Mouse (Mus musculus): ENCODE data around the gene Rps27a. TPM values are rescaled to one million over a fixed set of nuclear protein-coding genes. Genes with fewer than 3 reads are reported as not detected.

Gene Rps27a
- total and polyA plus RNA-seq, 3 experiments = 560 to 2,403 (median 1,339) TPM

- Histone ChIP-seq H3K4me1 (ENCODE audit: control insufficient read depth in 1 of 2, insufficient read depth in 2 of 2, low read length in 2 of 2) (no peaks in the 10 kb centered on the region), H3K36me3 (ENCODE audit: control insufficient read depth in 1 of 2, insufficient read depth in 2 of 2, low read length in 2 of 2) (no peaks in the 10 kb centered on the region), H3K27ac (ENCODE audit: control insufficient read depth, low read depth, low read length) (no peak overlapping the region), H3K27me3 (ENCODE audit: control insufficient read depth in 1 of 2, insufficient read depth in 2 of 2, low read length in 2 of 2) (no peaks in the 10 kb centered on the region), H3K9ac (ENCODE audit: control insufficient read depth, low read depth, low read length, poor library complexity, severe bottlenecking) (no peak overlapping the region), H3K4me3 (ENCODE audit: control insufficient read depth in 1 of 2, insufficient read depth in 1 of 2, low read depth in 2 of 2, low read length in 2 of 2) (no peak overlapping the region), H3K9me3 (replicated peaks; ENCODE audit: insufficient read depth, low read length) (no peaks in the 10 kb centered on the region), H3K79me2 (ENCODE audit: control insufficient read depth, insufficient read depth, low read length, poor library complexity) (no peaks in the 10 kb centered on the region)
- DNase-seq (ENCODE audit: low read depth, low spot score) = peak; percentile 67
- TF ChIP-seq ZC3H11A (IDR thresholded peaks at IDR 0.05; ENCODE audit: low read depth, low read length) (peak; percentile 90), POLR2AphosphoS2 (IDR thresholded peaks at IDR 0.05; ENCODE audit: low read length) (no peak), MXI1 (IDR thresholded peaks at IDR 0.05; ENCODE audit: low read depth, low read length) (peak; percentile 18; the same call in 1 of the 2 replicates), RAD21 (IDR thresholded peaks at IDR 0.05; ENCODE audit: low read depth, low read length) (peak; percentile 92), MYC (IDR thresholded peaks at IDR 0.05; ENCODE audit: low read depth, low read length) (peak; percentile 75; the same call in 1 of the 2 replicates), CTCF (IDR thresholded peaks at IDR 0.05 in 2 of 3, conservative IDR thresholded peaks at IDR 0.05 in 1 of 3; ENCODE audit: control insufficient read depth in 1 of 3, insufficient read depth in 1 of 3, low read depth in 2 of 3, low read length in 3 of 3, poor library complexity in 1 of 3, severe bottlenecking in 1 of 3) (peak; percentile 58 to 82 (median 64)), SMC3 (IDR thresholded peaks at IDR 0.05; ENCODE audit: low read depth, low read length) (peak; percentile 91), TBP (IDR thresholded peaks at IDR 0.05; ENCODE audit: low read depth, low read length) (no peak)
Measured at GRCm38 (mm10) chr11:29579610-29580009, 31.7 kb upstream of the Rps27a start.

GRCm38 (mm10) chr11:29572656-29573055 lies 24.7 kb upstream of the Rps27a start:
- DNase-seq (ENCODE audit: low read depth, low spot score) = no peak
- TF ChIP-seq E2F4 (IDR thresholded peaks at IDR 0.05; ENCODE audit: borderline replicate concordance, low read depth, low read length) (no peak), ELF1 (IDR thresholded peaks at IDR 0.05; ENCODE audit: low read depth, low read length) (no peak), NRF1 (IDR thresholded peaks at IDR 0.05; ENCODE audit: insufficient read depth, low read depth, low read length, poor library complexity, severe bottlenecking) (no peak), CHD2 (IDR thresholded peaks at IDR 0.05; ENCODE audit: low read length) (no peak), MAFK (IDR thresholded peaks at IDR 0.05; ENCODE audit: borderline replicate concordance, low read depth, low read length) (no peak), MEF2A (IDR thresholded peaks at IDR 0.05; ENCODE audit: extremely low read depth, insufficient replicate concordance, low read depth, low read length, poor library complexity, severe bottlenecking) (no peak), POLR2A (IDR thresholded peaks at IDR 0.05; ENCODE audit: control insufficient read depth in 1 of 2, insufficient read depth in 1 of 2, low read depth in 1 of 2, low read length in 2 of 2, poor library complexity in 1 of 2) (no peak), CTCF (IDR thresholded peaks at IDR 0.05 in 2 of 3, conservative IDR thresholded peaks at IDR 0.05 in 1 of 3; ENCODE audit: control insufficient read depth in 1 of 3, insufficient read depth in 1 of 3, low read depth in 2 of 3, low read length in 3 of 3, poor library complexity in 1 of 3, severe bottlenecking in 1 of 3) (no peak), SIN3A (IDR thresholded peaks at IDR 0.05; ENCODE audit: low read length) (no peak), UBTF (IDR thresholded peaks at IDR 0.05; ENCODE audit: borderline replicate concordance, insufficient read depth, low read depth, low read length) (no peak), TBP (IDR thresholded peaks at IDR 0.05; ENCODE audit: low read depth, low read length) (no peak), RAD21 (IDR thresholded peaks at IDR 0.05; ENCODE audit: low read depth, low read length) (no peak)
- Histone ChIP-seq H3K4me3 (ENCODE audit: control insufficient read depth in 1 of 2, insufficient read depth in 1 of 2, low read depth in 2 of 2, low read length in 2 of 2) (no peak overlapping the region), H3K9me3 (replicated peaks; ENCODE audit: insufficient read depth, low read length) (no peaks in the 10 kb centered on the region), H3K36me3 (ENCODE audit: control insufficient read depth in 1 of 2, insufficient read depth in 2 of 2, low read length in 2 of 2) (no peaks in the 10 kb centered on the region), H3K9ac (ENCODE audit: control insufficient read depth, low read depth, low read length, poor library complexity, severe bottlenecking) (no peak overlapping the region), H3K79me2 (ENCODE audit: control insufficient read depth, insufficient read depth, low read length, poor library complexity) (no peaks in the 10 kb centered on the region), H3K27me3 (ENCODE audit: control insufficient read depth in 1 of 2, insufficient read depth in 2 of 2, low read length in 2 of 2) (peaks cover 0 to 1% of the 10 kb centered on the region in 2 experiments; a peak in 1 of 4 replicates), H3K4me1 (ENCODE audit: control insufficient read depth in 1 of 2, insufficient read depth in 2 of 2, low read length in 2 of 2) (no peaks in the 10 kb centered on the region), H3K27ac (ENCODE audit: control insufficient read depth, low read depth, low read length) (no peak overlapping the region)
